Mouse (Mus musculus) layer of hippocampus, postnatal 14 days (tissue): Measurements from ENCODE around the gene Gal3st3. TPM values are rescaled to one million over a fixed set of nuclear protein-coding genes. Genes with fewer than 3 reads are reported as not detected.
"Not testable (repeated sequence)": the region's sequence is repeated elsewhere in the genome, so short reads cannot be mapped to it uniquely, and the experiment has no call there.

Experiments
- DNase-seq, 2 experiments: peaks; one replicate each; pipeline ENCODE4 v3.0.0; 2021 to 2022; ENCODE audit warnings: low spot score in 2 of 2, mixed read lengths in 1 of 2
- total RNA-seq, 2 experiments: library from RNA; stranded (reverse); gene quantifications; 2 replicates each; pipeline ENCODE4 v1.2.3; 2021

Gal3st3 gene
- total RNA-seq, 2 experiments from 2014 or later: 129 to 132 TPM

DNA sequence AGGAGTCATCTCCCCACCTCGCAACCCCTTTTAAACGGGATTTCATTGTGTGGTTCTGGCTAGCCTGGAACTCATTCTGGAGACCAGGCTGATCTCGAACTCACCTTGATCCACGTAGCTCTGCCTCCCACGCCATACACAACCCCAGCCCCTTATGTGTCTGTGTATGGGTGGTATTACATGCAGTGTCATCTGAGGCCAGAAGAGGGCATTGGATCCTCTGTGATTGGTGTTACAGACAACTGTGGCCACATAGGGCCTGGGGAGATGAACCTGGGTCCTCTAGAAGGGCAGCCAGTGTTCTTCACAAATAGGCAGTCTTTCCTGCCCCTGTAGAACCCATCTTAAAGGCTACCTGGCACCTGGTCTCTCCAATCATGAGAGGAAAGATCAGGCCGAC lies 8.1 kb downstream of the Gal3st3 start:
- peak in 1 of 2 experiments; percentile 17 for DNase-seq

DNA sequence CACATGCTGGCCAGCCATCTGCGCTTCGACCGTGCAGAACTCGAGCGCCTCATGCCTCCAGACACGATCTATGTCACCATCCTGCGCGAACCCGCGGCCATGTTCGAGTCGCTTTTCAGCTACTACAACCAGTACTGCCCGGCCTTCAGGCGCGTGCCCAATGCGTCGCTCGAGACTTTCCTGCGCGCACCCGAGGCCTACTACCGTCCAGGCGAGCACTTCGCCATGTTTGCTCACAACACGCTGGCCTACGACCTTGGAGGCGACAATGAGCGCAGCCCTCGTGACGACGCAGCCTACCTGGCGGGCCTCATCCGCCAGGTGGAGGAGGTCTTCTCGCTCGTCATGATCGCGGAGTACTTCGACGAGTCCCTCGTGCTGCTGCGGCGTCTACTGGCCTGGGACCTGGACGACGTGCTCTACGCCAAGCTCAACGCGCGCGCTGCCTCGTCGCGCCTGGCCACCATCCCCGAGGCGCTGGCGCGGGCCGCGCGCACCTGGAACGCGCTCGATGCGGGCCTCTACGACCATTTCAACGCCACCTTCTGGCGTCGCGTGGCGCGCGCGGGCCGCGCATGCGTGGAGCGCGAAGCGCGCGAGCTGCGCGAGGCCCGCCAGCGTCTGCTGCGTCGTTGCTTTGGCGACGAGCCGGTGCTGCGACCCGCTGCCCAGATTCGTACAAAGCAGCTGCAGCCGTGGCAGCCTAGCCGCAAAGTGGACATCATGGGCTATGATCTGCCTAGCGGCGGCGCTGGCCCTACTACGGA lies 9.0 kb downstream of the Gal3st3 start:
- DNase-seq: peak in 1 of 2 experiments; percentile 25

DNA sequence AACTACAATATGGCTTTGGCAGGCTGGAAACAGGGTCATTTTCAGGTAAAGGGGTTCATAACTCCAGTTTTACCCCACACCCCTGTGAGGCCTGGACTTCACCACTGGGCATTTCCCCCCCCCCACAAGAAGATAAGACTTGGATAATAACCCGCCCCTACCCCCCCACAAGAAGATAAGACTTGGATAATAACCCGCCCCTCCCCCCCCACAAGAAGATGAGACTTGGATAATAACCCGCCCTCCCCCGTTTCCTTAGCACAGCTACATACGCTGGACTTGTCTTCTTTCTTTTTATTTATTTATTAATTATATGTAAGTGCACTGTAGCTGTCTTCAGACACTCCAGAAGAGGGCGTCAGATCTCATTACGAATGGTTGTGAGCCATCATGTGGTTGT lies 10.9 kb downstream of the Gal3st3 start:
- no peak for DNase-seq

DNA sequence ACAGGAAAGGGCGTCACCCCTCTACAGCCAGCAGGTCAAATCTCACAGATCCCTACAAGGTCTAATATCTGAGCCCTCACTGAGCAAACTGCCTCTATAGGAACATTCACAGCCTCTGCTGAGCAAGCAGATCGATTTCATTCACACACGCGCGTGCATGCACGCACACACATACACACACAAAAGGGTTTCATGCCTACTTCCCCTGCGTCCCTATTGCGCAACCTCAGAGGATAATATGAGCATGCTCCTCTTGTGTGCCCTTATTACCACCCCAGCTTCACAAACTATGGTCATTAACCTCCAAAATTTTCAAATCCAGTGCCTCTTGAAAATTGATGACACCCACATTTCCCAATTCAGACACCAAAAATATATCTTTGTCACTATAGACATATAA lies 15.1 kb downstream of the Gal3st3 start:
- DNase-seq: no peak

DNA sequence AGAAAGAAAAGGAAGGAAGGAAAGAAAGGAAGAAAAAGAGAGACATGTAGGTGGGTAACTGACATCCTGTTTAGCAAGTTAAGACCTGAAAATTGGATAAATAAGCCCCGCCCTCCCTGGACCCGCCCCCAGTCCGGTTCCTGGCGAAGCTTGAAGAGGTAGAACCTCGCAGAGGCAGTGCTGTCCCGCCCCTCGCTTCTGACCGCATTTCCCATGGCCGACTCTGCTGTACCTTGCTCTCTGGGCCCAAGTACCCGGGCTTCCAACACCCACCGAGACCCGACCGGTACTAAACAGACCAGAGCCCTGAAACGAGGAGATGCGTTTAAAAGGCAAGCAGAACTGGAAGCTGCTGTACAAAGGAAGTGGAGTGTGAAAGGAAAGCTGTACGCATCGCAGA lies 25.7 kb downstream of the Gal3st3 start:
- DNase-seq: no peak

DNA sequence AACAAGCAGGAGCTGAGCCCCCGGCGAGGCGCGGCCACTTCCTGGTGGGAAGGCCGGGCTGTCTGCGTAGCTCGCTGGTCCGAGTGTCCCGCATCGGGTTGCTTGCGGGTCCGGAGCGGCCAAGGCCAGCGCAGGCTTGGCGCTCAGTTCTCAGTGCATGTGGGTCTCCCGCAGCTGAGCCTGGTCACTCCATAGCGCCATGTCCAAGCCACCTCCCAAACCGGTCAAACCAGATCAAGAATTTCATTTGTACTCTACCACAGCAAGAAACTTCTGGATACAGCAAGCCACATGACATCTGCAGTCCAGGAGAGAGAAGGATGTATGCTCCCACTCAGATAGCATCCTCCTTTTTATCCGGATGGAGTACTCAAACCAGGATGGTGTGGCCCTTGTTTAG lies 29.8 kb downstream of the Gal3st3 start:
- no peak for DNase-seq

DNA sequence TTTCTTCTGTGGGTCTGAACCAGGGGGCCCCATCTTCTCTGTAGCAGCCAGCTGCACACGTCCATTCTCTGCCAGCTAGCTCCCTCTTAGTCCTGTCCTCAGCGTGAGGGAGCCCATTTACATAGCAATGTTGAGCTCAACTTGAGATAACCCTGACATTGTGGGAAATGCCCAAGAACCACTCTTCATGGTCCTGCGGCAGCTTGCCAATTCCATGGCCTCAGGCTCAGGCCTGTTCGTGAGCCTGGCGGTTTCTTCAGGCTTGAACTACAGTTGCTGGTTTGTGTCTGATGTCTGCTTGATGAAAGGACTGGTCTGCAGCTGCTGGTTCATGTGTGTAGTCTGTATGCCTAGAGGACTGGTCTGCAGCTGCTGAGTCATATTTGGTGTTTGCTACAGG lies 36.6 kb downstream of the Gal3st3 start:
- DNase-seq: no peak

DNA sequence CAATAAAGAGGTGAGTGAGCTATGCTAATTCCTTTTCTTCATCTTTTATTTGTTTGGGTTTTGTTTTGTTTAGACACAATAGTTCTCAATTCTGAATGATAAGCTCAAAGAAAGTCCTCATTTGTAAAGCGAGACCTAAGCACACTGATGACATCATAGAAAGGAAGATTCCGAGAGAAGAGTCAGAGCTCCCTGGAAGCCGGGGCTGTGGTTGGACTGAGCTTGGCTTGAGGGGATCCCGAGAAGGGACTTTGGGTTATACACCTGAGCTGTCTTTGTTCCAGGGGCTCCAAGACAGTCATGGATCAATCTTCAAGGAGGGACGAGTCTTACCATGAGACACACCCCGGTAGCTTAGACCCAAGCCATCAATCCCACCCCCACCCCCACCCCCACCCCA lies 37.3 kb downstream of the Gal3st3 start, which contains the start of gene Catsper1:
Gene Catsper1 (plus strand): TSS at position 301 of the 400 bp plus-strand sequence.
- DNase-seq: no peak

DNA sequence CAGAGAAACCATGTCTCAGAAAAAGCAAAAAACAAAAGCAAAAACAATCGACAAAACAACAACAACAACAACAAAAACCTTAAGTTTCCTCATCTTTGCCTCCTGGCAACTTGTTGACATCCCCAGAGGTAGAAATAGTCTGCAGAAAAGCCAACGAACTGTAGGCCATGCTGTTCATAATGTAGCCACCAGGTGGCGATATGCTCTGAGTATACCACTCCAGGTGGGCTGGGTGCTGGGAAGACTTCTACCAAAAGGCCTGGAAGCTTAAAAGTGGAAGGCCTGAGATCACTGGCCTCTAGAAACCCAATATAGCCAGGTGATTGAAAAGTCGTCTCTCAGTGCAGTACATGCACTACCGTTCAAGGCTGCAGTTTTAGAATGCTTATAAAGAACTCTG lies 39.8 kb downstream of the Gal3st3 start:
- DNase-seq: peak; percentile 56 to 69

DNA sequence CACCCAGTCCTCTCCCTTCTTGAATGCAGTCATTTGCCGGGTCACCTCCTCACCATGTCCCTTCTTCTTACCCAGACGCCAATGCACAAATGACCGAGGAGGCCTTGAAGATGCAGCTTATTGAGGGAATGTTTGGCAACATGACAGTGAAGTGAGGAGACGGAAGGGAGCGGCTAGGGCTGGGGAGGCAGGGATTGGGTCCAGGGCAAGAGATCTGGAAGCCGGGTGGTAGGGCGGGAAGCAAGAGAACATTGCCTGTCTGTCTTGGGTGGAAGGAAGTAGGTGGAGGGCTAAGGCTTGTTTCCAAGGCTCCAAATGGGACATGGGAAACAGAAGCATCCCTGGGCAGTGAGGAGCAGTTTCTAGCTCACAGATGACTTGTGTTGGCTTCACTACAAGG lies 43.2 kb downstream of the Gal3st3 start:
- DNase-seq: no peak

DNA sequence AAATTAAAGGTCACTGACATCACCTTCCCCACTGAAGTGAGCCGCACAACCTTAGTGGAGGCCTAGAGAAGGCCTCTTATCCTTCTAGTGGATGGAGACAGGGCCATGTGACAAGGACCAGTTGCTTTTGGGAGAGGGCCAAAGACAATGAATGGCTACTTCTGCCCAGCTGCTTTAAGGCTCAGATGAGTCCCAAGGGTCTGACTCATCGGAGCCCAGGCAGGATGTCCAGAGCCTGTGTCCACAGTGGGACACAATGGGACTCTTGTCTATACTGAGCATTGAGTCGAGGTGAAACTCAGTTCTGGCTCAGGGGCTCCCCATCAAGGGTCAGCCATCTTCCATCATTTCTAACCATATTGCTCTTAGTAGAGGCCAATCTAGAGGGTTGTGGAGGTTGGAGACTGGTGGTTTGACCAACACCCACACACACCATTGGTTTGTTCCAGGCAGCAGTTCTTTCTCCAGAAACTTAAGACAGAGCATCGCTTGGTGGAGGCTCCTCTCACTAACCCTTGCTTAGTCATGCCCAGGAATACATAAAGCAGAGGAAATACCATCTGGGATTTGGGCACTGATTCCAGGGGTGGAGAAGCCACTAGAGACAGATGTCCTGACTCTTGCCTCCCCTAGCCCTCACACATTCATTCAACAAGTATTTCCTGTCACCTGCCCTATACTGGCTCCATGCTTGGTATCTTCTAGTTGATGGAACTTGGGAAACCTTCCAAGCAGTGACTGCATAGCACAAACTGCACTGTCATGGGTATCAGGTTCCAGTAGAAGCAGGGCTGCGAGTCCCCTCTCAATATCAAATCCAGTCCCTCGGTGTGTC lies 47.4 kb downstream of the Gal3st3 start:
- no peak for DNase-seq

DNA sequence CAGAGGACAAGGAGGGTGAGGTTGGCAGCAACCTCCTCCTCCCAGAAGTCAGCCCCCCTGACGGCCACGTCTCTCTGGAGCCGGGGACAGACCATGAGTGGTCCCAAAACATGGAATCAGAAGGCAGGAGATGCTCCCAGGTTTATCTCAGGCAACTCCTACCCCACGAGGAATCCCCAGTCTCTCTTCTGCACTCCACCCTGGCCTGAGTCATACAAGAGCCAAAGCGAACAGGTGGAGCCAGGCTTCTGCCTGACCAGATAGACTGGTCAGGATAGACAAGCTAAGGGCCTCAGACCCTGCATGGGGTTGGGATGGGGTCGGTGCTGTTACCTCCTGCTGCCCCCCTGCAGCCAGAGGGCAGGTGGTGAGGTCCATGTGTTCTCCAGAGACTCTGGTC lies 49.9 kb downstream of the Gal3st3 start:
- no peak for DNase-seq

DNA sequence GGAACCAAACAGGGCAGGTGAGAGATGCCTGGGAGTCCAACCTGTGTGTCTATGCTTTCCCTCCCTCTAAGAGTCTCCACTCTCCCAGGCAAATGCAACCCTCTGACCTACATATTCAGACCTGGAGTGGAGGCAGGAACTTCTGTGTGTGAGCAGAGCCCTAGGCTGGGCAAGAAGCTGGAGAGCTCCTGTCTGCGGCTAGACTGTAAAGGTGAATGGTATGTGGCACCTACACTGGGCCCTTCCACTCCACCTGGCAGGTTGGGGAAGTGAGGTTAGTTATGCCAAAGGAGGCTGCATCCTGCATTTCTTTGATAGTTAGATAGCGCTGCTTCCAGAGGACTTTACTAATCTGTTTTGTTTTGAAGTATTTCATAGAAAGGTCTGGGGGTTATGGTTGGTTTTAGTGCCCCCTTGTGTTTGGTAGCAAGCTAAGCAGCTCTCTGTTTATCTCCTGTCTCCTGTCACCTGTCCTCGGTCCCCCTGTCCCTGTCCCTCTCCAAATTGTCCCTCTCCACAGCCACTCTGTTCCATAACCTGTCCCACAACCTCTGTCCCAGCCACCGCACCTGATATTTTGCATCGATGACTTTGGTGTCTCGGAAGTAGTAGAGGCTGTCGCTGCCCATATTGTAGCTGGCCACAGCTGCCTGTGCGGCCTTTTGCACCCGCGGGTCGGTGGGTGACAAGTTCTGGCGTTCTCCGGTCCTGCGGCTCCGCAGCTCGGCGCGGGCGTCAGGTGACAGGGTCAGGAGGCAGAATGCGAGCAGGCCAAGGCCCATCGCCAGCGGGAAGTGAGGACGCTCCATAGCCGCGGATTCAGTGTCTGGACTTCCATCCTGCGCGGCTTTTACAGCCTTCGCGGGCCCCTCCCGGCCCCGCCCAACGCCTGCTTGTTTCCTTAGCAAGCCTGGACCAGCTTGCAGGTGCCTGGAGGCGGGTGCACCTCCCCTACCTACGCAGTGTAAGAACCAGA lies 50.7 kb downstream of the Gal3st3 start:
- peak; percentile 30 to 40 for DNase-seq

DNA sequence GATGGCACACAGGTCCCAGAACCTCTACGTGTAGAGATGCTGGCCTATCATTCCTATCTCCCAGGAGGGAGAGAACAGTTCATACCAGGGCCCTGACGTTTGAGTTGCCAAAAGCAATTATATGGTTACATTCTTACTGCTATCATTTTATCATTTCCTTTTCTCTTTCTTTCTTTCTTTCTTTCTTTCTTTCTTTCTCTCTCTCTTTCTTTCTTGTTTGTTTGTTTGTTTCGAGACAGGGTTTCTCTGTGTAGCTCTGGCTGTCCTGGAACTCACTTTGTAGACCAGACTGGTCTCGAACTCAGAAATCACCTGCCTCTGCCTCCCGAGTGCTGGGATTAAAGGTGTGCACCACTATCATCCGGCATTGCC lies 51.4 kb downstream of the Gal3st3 start, which contains the start of gene Cst6:
Gene Cst6 (minus strand): TSS at position 73 of the 372 bp plus-strand sequence.
- DNase-seq: not testable (repeated sequence)

DNA sequence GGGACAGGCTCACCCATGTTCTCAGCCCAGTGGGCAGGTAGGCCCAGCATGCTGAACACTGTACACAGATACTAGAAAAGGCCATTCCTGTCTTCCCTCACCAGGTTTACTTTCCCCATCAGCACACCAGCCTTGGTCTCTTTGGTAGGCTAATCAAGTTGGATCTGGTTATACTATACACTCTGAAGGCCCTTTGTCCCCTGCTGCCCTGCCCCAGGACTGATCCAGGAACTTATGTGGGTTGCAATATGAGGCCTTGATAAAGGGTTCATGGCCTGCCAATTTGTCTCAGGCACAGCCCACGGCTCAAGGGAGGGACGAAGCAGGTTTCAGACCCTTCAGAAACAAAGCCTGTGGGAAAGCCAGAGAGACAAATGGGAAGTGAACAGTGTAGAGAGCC lies 55.5 kb downstream of the Gal3st3 start:
- DNase-seq: no peak

DNA sequence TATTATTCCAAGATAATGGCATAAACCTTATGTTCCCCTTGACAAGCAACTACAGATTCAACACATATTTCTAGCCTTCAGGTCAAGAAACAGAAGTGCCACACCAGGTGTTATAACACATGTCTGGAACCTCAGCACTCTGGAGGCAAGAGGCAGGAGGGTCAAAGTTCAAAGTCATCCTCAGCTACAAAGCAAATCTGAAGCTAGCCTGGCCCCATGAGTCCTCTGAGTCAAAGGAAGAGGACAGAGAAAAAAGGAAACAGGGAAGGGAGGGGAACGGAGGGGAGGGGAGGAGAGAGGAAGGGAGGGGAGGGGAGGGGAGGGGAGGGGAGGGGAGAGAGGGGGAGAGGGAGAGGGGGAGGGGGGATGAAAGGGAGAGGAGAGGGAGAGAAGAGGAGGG lies 57.9 kb downstream of the Gal3st3 start:
- no peak for DNase-seq

Other genes with a start within 250 kb of the Gal3st3 start
- 10 to 100 TPM; 68.7 to 72.6 TPM for gene Rin1, start 247.8 kb upstream of the Gal3st3 start, total RNA-seq
- gene Cd248, start 230.3 kb upstream of the Gal3st3 start, total RNA-seq: 1 to 10 TPM; 6.5 to 7.7 TPM
- 100 to 1,000 TPM; 133 to 135 TPM for gene Tmem151a, start 212.8 kb upstream of the Gal3st3 start, total RNA-seq
- 10 to 100 TPM; 25.8 to 28.0 TPM for gene Yif1a, start 209.8 kb upstream of the Gal3st3 start, total RNA-seq
- 100 to 1,000 TPM; 783 to 856 TPM for gene Cnih2, start 199.8 kb upstream of the Gal3st3 start, total RNA-seq
- gene Rab1b, start 191.3 kb upstream of the Gal3st3 start, total RNA-seq: 100 to 1,000 TPM; 177 to 181 TPM
- gene Klc2, start 179.8 kb upstream of the Gal3st3 start, total RNA-seq: 100 to 1,000 TPM; 193 to 211 TPM
- gene Pacs1, start 25.2 kb upstream of the Gal3st3 start, total RNA-seq: 10 to 100 TPM; 59.6 to 63.9 TPM
- 100 to 1,000 TPM; 195 to 199 TPM for gene Sf3b2, start 2.9 kb upstream of the Gal3st3 start, total RNA-seq
- not detected for gene Catsper1, start 37.4 kb downstream of the Gal3st3 start, total RNA-seq
- gene Cst6, start 51.2 kb downstream of the Gal3st3 start, total RNA-seq: 1 to 10 TPM; 5.4 to 5.9 TPM
- gene Eif1ad, start 68.4 kb downstream of the Gal3st3 start, total RNA-seq: 10 to 100 TPM; 21.8 to 25.0 TPM
- 10 to 100 TPM; 83.0 to 97.1 TPM for gene Banf1, start 68.8 kb downstream of the Gal3st3 start, total RNA-seq
- 10 to 100 TPM; 81.1 to 91.5 TPM for gene Sart1, start 90.4 kb downstream of the Gal3st3 start, total RNA-seq
- gene Tsga10ip, start 104.2 kb downstream of the Gal3st3 start, total RNA-seq: under 1 TPM in 1 of 2 experiments, not detected in 1; 0.67 TPM
- 100 to 1,000 TPM; 269 to 270 TPM for gene Drap1, start 126.6 kb downstream of the Gal3st3 start, total RNA-seq
- gene AI837181, start 126.8 kb downstream of the Gal3st3 start, total RNA-seq: 10 to 100 TPM; 63.0 to 63.6 TPM
- gene Fosl1, start 149.2 kb downstream of the Gal3st3 start, total RNA-seq: not detected
- gene Ccdc85b, start 159.6 kb downstream of the Gal3st3 start, total RNA-seq: 10 to 100 TPM; 29.9 to 31.8 TPM
- 100 to 1,000 TPM in 1 of 2 experiments, 10 to 100 TPM in 1; 96.3 to 101 TPM for gene Fibp, start 162.3 kb downstream of the Gal3st3 start, total RNA-seq
- 1 to 10 TPM in 1 of 2 experiments, under 1 TPM in 1; 0.41 to 1.2 TPM for gene Ctsw, start 170.2 kb downstream of the Gal3st3 start, total RNA-seq
- 10 to 100 TPM; 16.8 to 20.9 TPM for gene Efemp2, start 175.6 kb downstream of the Gal3st3 start, total RNA-seq
- gene Mus81, start 190.1 kb downstream of the Gal3st3 start, total RNA-seq: 10 to 100 TPM; 34.3 to 35.6 TPM
- gene Cfl1, start 192.1 kb downstream of the Gal3st3 start, total RNA-seq: 1,000 to 10,000 TPM; 1,666 to 1,748 TPM
- 1 to 10 TPM; 6.3 to 8.1 TPM for gene 1700020D05Rik, start 205.5 kb downstream of the Gal3st3 start, total RNA-seq
- 10 to 100 TPM; 70.5 to 74.2 TPM for gene Snx32, start 212.2 kb downstream of the Gal3st3 start, total RNA-seq